In the genomic region with DNA sequence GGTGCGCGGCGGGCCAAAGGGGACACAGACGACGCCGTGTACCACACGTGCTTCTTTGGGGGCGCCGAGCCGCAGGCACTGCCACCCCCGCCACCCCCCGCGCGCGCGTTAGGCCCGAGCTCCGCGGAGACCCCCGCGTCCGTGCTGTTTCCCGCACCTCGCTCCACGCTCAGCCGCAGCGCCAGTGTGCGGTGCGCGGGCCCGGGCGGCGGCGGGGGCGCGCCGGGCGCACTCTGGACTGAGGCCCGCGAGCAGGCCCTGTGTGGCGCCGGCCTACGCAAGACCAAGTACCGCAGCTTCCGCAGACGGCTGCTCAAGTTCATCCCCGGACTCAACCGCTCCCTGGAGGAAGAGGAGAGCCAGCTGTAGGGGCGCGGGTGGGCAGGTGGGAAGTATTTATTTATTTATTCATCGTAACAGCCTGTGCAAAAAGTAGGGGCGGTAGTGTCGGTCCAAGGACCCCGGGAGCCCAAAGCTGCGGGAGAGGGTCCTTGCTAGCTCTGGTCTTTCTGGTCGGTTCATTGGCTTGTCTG, we compare ENCODE assay signal across 10 mouse cellular contexts. TPM values are rescaled to one million over a fixed set of nuclear protein-coding genes. Genes with fewer than 3 reads are reported as not detected.
DNase-seq lines count a peak whose midpoint lies in the region; ATAC-seq lines count a peak whose summit lies in the region.
"Had no signal": no experiment of that assay in that cellular context is flagged by ENCODE, and none has a peak within 500 bp of the region (broad histone marks: within the 10 kb centered on the region; RNA-seq: fewer than 3 reads in every experiment).

No protein-coding gene starts in this region.

- 52% methylated on average over 56 of the region's 56 CpGs for WGBS in heart, embryonic 15.5 days
- WGBS in limb, embryonic 13.5 days: 61% methylated on average over 56 of the region's 56 CpGs

- H3K36me3 ChIP-seq in heart, embryonic 15.5 days: peaks cover 21% of the 10 kb centered on the region; the same call in 1 of the 2 replicates
- peaks cover 48% of the 10 kb centered on the region for H3K36me3 ChIP-seq in limb, embryonic 13.5 days

- H3K27ac ChIP-seq in heart, embryonic 15.5 days: no peak overlapping the region
- peak overlapping the region; percentile 44; the same call in 1 of the 2 replicates for H3K27ac ChIP-seq in limb, embryonic 13.5 days

- H3K9ac ChIP-seq in heart, embryonic 15.5 days: 0 out of 2 replicates have a peak overlapping the region, but pooled peaks have one; percentile 12
- no peak overlapping the region for H3K9ac ChIP-seq in limb, embryonic 13.5 days

- no peak for DNase-seq in heart, postnatal 36 days
- DNase-seq in thymus, postnatal 4 days: peak; percentile 22
- DNase-seq in thymus, postnatal 36 days: no peak
- no peak for DNase-seq in urinary bladder, postnatal 10 days (ENCODE audit: low spot score)
- DNase-seq in left cerebral cortex, adult 8-10 months (ENCODE audit: low spot score in 2 of 2): no peak
- no peak for DNase-seq in thymus, postnatal 10 days (ENCODE audit: low spot score in 2 of 2)
- DNase-seq: left cerebral cortex, postnatal 4 days had no signal

- intact Hi-C loops in heart, postnatal 36 days (cut with DNase I): no loop called here

- ATAC-seq in heart, embryonic 15.5 days (replicated peaks; ENCODE audit: insufficient number of reproducible peaks, insufficient read depth, low FRiP score, low read depth): no peak
- ATAC-seq in limb, embryonic 13.5 days (ENCODE audit: low FRiP score, low read depth): no peak

- peaks cover 36% of the 10 kb centered on the region for H3K4me1 ChIP-seq in heart, embryonic 15.5 days (replicated peaks)
- H3K4me1 ChIP-seq in limb, embryonic 13.5 days: peaks cover 73% of the 10 kb centered on the region

- no peaks in the 10 kb centered on the region for H3K9me3 ChIP-seq in heart, embryonic 15.5 days (replicated peaks)
- H3K9me3 ChIP-seq in limb, embryonic 13.5 days: no peaks in the 10 kb centered on the region

- H3K4me3 ChIP-seq in heart, embryonic 15.5 days: peak overlapping the region; percentile 30
- no peak overlapping the region for H3K4me3 ChIP-seq in limb, embryonic 13.5 days
- H3K4me3 ChIP-seq: myocyte had no signal

- peak overlapping the region; percentile 57 for H3K4me2 ChIP-seq in heart, embryonic 15.5 days
- peak overlapping the region; percentile 30 for H3K4me2 ChIP-seq in limb, embryonic 13.5 days (replicated peaks)

- 0 out of 2 replicates have a peak, but pooled peaks cover 2% of the 10 kb centered on the region for H3K27me3 ChIP-seq in heart, embryonic 15.5 days
- 0 out of 2 replicates have a peak, but pooled peaks cover 2% of the 10 kb centered on the region for H3K27me3 ChIP-seq in limb, embryonic 13.5 days

RNA-seq across cellular contexts. Expression of gene Grasp, which starts 7.7 kb away (rescaled TPM):
- polyA plus RNA-seq in heart, embryonic 15.5 days (2015; fragmentation: Nextera tagmentation; extraction: Ambion mirVana): 3.3 and 5.0 TPM in 2 replicates
- total RNA-seq in heart, postnatal 36 days (2021): 10 to 100 TPM; 10.7 to 12.0 TPM
- polyA plus RNA-seq in limb, embryonic 13.5 days (2015; fragmentation: Nextera tagmentation; extraction: Ambion mirVana): 5.7 and 6.0 TPM in 2 replicates
- total RNA-seq in left cerebral cortex, adult 8-10 months (2022): 10 to 100 TPM; 56.3 to 63.9 (median 62.1) TPM

RNA-seq across cellular contexts. Expression of gene Nr4a1, which starts 22.4 kb away (rescaled TPM):
- 10.6 and 12.5 TPM in 2 replicates for polyA plus RNA-seq in heart, embryonic 15.5 days (2015; fragmentation: Nextera tagmentation; extraction: Ambion mirVana)
- 10 to 100 TPM in 1 of 2 experiments, 1 to 10 TPM in 1; 5.2 to 98.5 TPM for total RNA-seq in heart, postnatal 36 days (2021)
- polyA plus RNA-seq in limb, embryonic 13.5 days (2015; fragmentation: Nextera tagmentation; extraction: Ambion mirVana): 10.0 and 10.3 TPM in 2 replicates
- 100 to 1,000 TPM in 1 of 4 experiments, 10 to 100 TPM in 3; 36.3 to 102 (median 74.5) TPM for total RNA-seq in left cerebral cortex, adult 8-10 months (2022)

RNA-seq across cellular contexts. Expression of gene Atg101, which starts 52.4 kb away (rescaled TPM):
- polyA plus RNA-seq in heart, embryonic 15.5 days (2015; fragmentation: Nextera tagmentation; extraction: Ambion mirVana): 52.0 and 59.9 TPM in 2 replicates
- total RNA-seq in heart, postnatal 36 days (2021): 10 to 100 TPM; 23.7 to 23.9 TPM
- 64.1 and 70.4 TPM in 2 replicates for polyA plus RNA-seq in limb, embryonic 13.5 days (2015; fragmentation: Nextera tagmentation; extraction: Ambion mirVana)
- total RNA-seq in left cerebral cortex, adult 8-10 months (2022): 10 to 100 TPM; 35.9 to 39.3 (median 37.6) TPM

RNA-seq across cellular contexts. Expression of gene Acvr1b, which starts 57.8 kb away (rescaled TPM):
- 5.8 and 6.9 TPM in 2 replicates for polyA plus RNA-seq in heart, embryonic 15.5 days (2015; fragmentation: Nextera tagmentation; extraction: Ambion mirVana)
- 10 to 100 TPM; 12.6 to 14.6 TPM for total RNA-seq in heart, postnatal 36 days (2021)
- polyA plus RNA-seq in limb, embryonic 13.5 days (2015; fragmentation: Nextera tagmentation; extraction: Ambion mirVana): 6.1 and 7.1 TPM in 2 replicates
- total RNA-seq in left cerebral cortex, adult 8-10 months (2022): 100 to 1,000 TPM; 100 to 118 (median 110) TPM

Comparison
In these comparisons a context has a peak if more than half of its experiments do, and no peak if none do; other contexts are left out.
1. RNA of gene Grasp, which starts 7.7 kb away (total RNA-seq): 56.3 to 63.9 TPM in left cerebral cortex, adult 8-10 months; 10.7 to 12.0 TPM in heart, postnatal 36 days; every median in the first group is over 4 times any median in the second.